Mouse (Mus musculus): ENCODE results near the gene Pcmt1.

Gene Pcmt1

GRCm38 (mm10) chr10:7680731-7681301, at the start of gene Pcmt1, which contains the start of gene Lats1:
Gene Pcmt1, minus strand, starts transcription at chr10:7681136.
Gene Lats1, plus strand, starts transcription at chr10:7681214.
- in situ Hi-C loops (cut with MboI; ENCODE audit: unreplicated experiment in 2 of 2): loop anchor here in 1 of 2 experiments (5.0 kb wide), 1 partner anchor 41 kb away; no protein-coding TSS in a partner anchor

- in situ Hi-C loops (cut with MboI; ENCODE audit: unreplicated experiment in 2 of 2): no loop called here
Observed at GRCm38 (mm10) chr10:7727011-7727410, 46.1 kb upstream of the Pcmt1 start.

GRCm38 (mm10) chr10:7726501-7726812, 45.5 kb upstream of the Pcmt1 start:
- in situ Hi-C loops (cut with MboI; ENCODE audit: unreplicated experiment in 2 of 2): no loop called here

DNA sequence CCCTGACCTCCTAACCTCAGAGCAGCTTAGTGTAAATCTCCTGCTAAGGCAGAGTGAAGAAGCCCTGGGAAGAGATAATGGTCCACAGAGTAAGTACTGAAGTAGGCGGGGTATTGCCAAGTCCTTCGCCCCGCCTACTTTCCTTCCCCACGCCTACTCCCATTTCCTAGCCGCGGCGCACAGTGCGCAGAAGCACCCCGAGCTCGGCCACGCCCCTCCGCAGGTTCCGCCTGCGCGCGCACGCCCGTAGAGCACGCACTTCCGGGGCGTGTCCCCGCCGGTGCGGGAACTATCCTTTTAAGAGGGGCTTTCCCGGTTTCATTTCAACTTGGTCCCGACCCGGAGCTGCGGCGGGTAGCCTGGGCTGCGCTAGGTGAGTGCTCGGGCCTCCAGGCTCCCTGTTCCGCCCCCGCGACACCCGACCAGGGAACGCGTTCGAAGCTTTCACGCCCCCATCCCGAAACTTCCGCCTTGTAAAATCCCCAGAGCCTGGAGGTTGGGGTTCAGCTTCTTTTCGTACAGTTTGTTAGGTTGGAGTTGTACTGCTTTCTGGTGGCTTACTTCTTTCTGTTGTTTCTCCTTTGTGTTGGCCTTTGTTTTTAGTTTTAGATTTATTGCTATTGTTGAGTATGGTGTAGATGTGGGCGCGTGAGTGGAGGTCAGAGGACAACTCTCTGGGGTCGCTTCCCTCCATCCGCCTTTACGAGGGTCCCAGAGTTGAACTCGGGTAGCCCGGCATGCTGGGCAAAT, 45.0 kb upstream of the Pcmt1 start, which contains the start of gene Katna1:
Gene Katna1 (plus strand): TSS at position 250 of the 750 bp plus-strand sequence.
- in situ Hi-C loops (cut with MboI; ENCODE audit: unreplicated experiment in 2 of 2): no loop called here

- in situ Hi-C loops (cut with MboI; ENCODE audit: unreplicated experiment in 2 of 2): no loop called here
Observed at GRCm38 (mm10) chr10:7715056-7715455, 34.1 kb upstream of the Pcmt1 start.

- in situ Hi-C loops (cut with MboI; ENCODE audit: unreplicated experiment in 2 of 2): no loop called here
Observed at GRCm38 (mm10) chr10:7712506-7712905, 31.6 kb upstream of the Pcmt1 start.

DNA sequence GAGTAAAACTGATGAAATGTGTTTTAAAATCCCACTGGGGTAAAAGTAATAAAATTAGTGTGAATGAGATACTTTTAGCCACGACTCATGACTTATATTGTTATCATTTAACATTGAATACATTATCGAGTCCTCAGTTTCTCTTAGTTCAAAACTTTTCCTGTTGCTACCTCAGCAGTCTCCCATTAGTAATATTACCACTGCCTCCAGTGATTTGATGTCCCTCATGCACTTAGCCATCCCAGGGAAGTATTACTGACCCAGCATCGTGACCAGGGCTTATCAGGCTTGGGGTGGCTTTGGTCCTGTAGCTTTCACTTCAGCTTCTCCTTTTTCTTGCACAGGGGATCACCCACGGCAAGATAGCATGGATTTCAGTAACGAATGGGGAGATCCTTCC, 29.2 kb upstream of the Pcmt1 start:
- in situ Hi-C loops (cut with MboI; ENCODE audit: unreplicated experiment in 2 of 2): no loop called here

GRCm38 (mm10) chr10:7702586-7702985, 21.6 kb upstream of the Pcmt1 start:
- in situ Hi-C loops (cut with MboI; ENCODE audit: unreplicated experiment in 2 of 2): no loop called here

GRCm38 (mm10) chr10:7700120-7700519, 19.2 kb upstream of the Pcmt1 start:
- in situ Hi-C loops (cut with MboI; ENCODE audit: unreplicated experiment in 2 of 2): no loop called here

- in situ Hi-C loops (cut with MboI; ENCODE audit: unreplicated experiment in 2 of 2): no loop called here
Observed at GRCm38 (mm10) chr10:7695286-7695685, 14.3 kb upstream of the Pcmt1 start.

DNA sequence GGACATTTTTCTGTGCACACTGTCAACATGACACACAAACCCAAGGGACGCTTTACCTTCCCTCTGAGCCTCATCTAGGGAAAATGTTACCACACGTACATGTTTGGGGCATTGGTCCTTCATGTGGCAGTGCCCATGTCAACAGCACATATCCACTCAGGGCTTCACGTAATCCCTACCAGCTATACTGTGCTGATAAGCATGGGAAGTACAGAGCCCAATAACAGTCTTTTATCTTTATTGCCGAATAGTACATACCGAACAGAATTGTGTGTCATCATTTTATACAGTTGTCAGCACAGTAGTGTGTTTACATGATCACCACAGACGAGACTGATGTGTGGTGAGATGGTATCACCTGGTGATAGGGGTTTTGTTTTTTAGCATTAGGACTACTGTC, 6.0 kb upstream of the Pcmt1 start:
- in situ Hi-C loops (cut with MboI; ENCODE audit: unreplicated experiment in 2 of 2): no loop called here

DNA sequence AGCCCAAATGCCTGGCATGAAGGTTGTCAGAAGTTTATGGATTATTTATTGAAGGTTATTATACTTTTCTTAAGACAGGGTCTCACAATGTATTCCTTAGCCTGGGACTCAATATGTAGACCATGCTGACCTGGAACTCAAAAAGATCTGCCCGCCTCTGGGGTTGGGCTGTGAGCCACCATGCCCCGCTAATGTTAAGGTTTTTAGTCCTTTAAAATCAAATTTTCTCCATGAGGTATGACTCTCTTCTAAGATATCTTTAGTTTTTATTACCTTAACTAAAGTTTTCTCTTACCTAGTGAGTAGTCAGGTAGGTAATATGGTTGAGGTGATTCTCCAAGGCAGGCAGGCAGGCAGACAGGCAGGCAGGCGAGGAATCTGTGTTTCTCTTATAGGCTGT, 1.3 kb upstream of the Pcmt1 start:
- in situ Hi-C loops (cut with MboI; ENCODE audit: unreplicated experiment in 2 of 2): loop anchor here in 1 of 2 experiments (5.0 kb wide), 1 partner anchor 40 kb away; no protein-coding TSS in a partner anchor

GRCm38 (mm10) chr10:7681343-7682025, 548 bp upstream of the Pcmt1 start:
- in situ Hi-C loops (cut with MboI; ENCODE audit: unreplicated experiment in 2 of 2): loop anchor here in 1 of 2 experiments (5.0 kb wide), 1 partner anchor 41 kb away; no protein-coding TSS in a partner anchor

- in situ Hi-C loops (cut with MboI; ENCODE audit: unreplicated experiment in 2 of 2): no loop called here
Observed at GRCm38 (mm10) chr10:7673673-7674072, 7.3 kb downstream of the Pcmt1 start.

GRCm38 (mm10) chr10:7667342-7667802, 13.6 kb downstream of the Pcmt1 start, which contains the start of gene Nup43:
Gene Nup43, plus strand, starts transcription at chr10:7667503.
- in situ Hi-C loops (cut with MboI; ENCODE audit: unreplicated experiment in 2 of 2): no loop called here

DNA sequence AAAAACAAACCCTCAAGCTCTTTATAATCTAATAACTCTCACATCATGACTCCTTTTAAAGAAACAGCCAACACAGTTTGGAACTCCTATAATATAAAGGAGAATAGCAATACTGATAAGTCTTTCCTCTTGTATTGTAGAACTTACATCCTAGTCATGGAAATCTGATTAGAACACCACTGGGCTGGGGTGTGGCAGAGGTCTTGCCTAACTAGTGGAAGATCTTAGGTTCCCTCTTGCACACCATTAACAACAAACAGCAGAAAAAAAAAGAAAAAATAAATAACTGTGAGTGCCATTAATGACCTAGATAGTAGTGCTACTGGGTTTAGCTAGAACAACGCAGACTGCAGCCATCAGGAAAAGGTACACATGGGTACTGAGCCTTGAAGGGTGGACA, 16.0 kb downstream of the Pcmt1 start:
- in situ Hi-C loops (cut with MboI; ENCODE audit: unreplicated experiment in 2 of 2): no loop called here

GRCm38 (mm10) chr10:7664027-7664526, 16.9 kb downstream of the Pcmt1 start:
- in situ Hi-C loops (cut with MboI; ENCODE audit: unreplicated experiment in 2 of 2): no loop called here

DNA sequence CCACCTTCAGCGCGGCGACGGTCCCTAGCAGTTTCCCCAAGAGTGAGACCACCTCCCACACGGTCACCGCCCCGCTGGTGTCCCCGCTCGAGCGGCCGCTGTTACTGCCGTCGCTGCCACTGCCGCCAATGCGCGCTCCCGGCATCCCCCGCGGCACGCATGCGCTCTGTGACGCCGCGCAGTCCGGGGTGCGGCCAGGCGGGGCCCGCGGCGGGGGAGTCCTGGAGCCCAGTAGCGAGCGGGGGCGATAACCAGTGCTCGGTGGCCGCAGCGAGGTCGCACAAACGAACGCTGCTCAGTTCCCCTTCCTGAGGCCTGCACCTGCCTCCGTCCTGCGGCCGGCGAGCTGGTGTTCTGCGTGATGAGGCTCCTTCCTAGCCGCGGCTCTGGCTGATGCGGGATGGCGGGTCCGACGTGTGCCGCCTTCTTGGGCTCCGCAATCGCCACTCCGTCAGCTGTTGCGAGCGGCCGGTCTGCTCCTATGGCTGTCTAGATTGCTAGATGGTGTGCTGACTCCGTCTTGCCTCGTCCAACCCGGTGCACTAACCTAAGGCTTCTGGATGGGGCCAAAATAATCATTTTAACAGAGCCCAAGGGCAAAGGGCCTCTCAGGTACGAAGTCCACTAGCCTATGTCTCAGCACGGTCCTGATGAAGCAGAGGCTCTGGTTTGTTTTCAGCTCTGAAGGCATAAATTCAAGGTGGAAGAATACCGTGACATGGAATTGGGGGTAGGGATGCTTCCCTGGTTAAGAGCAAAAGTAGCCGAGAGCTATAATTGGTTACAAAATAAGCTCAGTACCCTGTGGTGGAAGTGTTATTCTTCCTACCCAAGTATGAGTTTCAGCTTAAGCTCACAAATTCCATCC, 17.5 kb downstream of the Pcmt1 start:
- in situ Hi-C loops (cut with MboI; ENCODE audit: unreplicated experiment in 2 of 2): no loop called here

DNA sequence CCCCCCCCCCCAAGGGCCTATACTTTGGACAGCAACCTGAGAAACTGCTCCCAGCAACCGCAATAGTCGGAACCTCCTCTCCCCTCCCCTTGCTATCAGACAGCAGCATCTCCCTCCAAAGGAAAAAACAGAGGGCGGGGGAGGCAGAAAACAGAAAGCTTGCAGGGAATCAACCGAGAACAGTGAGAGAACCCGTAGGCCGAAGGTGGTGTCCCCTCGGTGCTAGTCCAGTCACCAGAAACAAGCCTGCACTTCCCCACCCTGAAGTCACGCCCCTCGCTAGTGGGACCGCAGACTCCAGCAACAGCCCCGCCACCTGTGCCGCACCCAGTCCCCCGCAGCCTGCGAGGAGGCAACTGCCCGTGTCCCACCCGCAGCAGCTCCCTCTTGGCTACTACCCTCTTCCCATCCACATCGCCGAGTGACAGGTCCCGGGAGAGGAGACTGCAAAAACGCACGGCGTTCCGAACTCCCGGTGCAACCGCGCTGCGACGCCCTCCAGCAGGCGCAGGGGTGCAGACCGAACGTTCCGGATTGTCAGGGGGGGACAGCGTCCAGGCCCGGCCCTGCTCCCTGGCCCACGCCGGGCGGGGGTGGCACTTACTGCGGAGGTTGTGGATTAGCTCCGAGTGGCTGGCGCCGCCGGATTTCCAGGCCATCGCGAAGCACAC, 18.3 kb downstream of the Pcmt1 start:
- in situ Hi-C loops (cut with MboI; ENCODE audit: unreplicated experiment in 2 of 2): no loop called here

DNA sequence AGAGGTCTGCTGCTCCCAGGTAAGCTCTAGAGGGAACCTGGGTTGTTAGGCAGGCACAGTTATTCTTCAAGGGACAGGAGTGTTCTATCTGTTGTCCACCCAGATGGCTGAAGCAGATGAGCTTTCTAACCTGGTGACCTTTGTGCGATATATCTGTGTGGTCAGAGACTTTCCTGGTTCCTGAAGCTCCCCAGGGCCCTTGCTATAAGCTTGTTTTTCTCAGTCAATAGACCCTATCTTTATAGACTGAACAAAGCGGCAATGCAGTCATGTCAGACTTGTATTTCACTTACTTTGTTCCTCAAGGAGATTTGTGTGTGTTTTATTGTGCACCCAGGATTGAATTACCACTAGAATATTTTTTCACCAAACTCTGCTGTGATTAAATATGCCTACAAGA, 29.9 kb downstream of the Pcmt1 start:
- in situ Hi-C loops (cut with MboI; ENCODE audit: unreplicated experiment in 2 of 2): no loop called here

Measured in v-Abl transformed pro-B cells (cell line).